Mouse (Mus musculus): ENCODE results near the gene Slc16a5.

GRCm38 (mm10) chr11:115423091-115423490 is 39.2 kb upstream of the Slc16a5 start:
- TF ChIP-seq GATA1 (IDR thresholded peaks at IDR 0.05; ENCODE audit: borderline replicate concordance, low read length) = no peak
- no peak for TF ChIP-seq FLI1 (IDR thresholded peaks at IDR 0.05; ENCODE audit: low read length)
